Mouse (Mus musculus) myocyte (in vitro differentiated cells): ENCODE data around the gene Dnase1l3. TPM values are rescaled to one million over a fixed set of nuclear protein-coding genes. Genes with fewer than 3 reads are reported as not detected.
"Not testable (repeated sequence)": the region's sequence is repeated elsewhere in the genome, so short reads cannot be mapped to it uniquely, and the experiment has no call there.

Experiments used
- H3K27me3 ChIP-seq: one replicate; pipeline ENCODE4 v1.6.1; 2011; ENCODE audit not compliant: control insufficient read depth, insufficient read depth, insufficient read length
- H3K36me3 ChIP-seq: one replicate; pipeline ENCODE4 v1.6.1; 2011; ENCODE audit not compliant: control insufficient read depth, insufficient read depth
- H3K4me2 ChIP-seq: one replicate; pipeline ENCODE4 v1.6.1; 2011; ENCODE audit warnings: low read depth, control low read depth
- H3K4me3 ChIP-seq: one replicate; pipeline ENCODE4 v1.5.1; 2011; ENCODE audit warnings: mild to moderate bottlenecking, control low read depth, moderate library complexity
- H3K79me2 ChIP-seq: one replicate; pipeline ENCODE4 v1.6.1; 2011; ENCODE audit not compliant: control insufficient read depth, insufficient read depth
- H3ac ChIP-seq: one replicate; pipeline ENCODE4 v1.6.1; 2011; ENCODE audit not compliant: control insufficient read depth, insufficient read length
- CEBPB ChIP-seq: IDR thresholded peaks from 2 replicates; pipeline ENCODE4 v1.6.1; 2011; ENCODE audit warnings: mild to moderate bottlenecking, moderate library complexity; ENCODE audit not compliant: poor library complexity, insufficient read depth, severe bottlenecking
- E2F4 ChIP-seq: IDR thresholded peaks from one replicate; pipeline ENCODE4 v1.6.1; 2011; ENCODE audit warnings: mild to moderate bottlenecking, control low read depth, moderate library complexity; ENCODE audit not compliant: insufficient read depth
- MAX ChIP-seq: IDR thresholded peaks from one replicate; pipeline ENCODE4 v1.6.1; 2011; ENCODE audit warnings: low read depth, mild to moderate bottlenecking, control low read depth
- MYOD1 ChIP-seq, 3 experiments: IDR thresholded peaks; one replicate each; pipeline ENCODE4 v1.6.1; 2011; ENCODE audit warnings: control low read depth in 2 of 3, low read depth in 2 of 3, mild to moderate bottlenecking in 2 of 3, moderate library complexity in 1 of 3; ENCODE audit not compliant: insufficient read length in 2 of 3, control insufficient read depth in 1 of 3
- MYOG ChIP-seq, 3 experiments: IDR thresholded peaks; one replicate each; pipeline ENCODE4 v1.6.1; 2011; ENCODE audit warnings: control low read depth in 2 of 3, low read depth in 2 of 3, mild to moderate bottlenecking in 2 of 3; ENCODE audit not compliant: insufficient read length in 2 of 3, control insufficient read depth in 1 of 3, insufficient read depth in 1 of 3
- POLR2A ChIP-seq: IDR thresholded peaks from one replicate; pipeline ENCODE4 v1.6.1; 2011; ENCODE audit warnings: low read depth, mild to moderate bottlenecking, control low read depth, moderate library complexity; ENCODE audit not compliant: insufficient read length
- POLR2AphosphoS2 ChIP-seq: IDR thresholded peaks from one replicate; pipeline ENCODE4 v1.6.1; 2011; ENCODE audit warnings: low read depth, control low read depth; ENCODE audit not compliant: insufficient read length
- REST ChIP-seq: IDR thresholded peaks from one replicate; pipeline ENCODE4 v1.6.1; 2011; ENCODE audit warnings: mild to moderate bottlenecking, control low read depth, moderate library complexity; ENCODE audit not compliant: insufficient read depth, insufficient read length
- SRF ChIP-seq: IDR thresholded peaks from one replicate; pipeline ENCODE4 v1.6.1; 2011; ENCODE audit warnings: low read depth; ENCODE audit not compliant: control insufficient read depth, insufficient read length
- TCF12 ChIP-seq: IDR thresholded peaks from one replicate; pipeline ENCODE4 v1.6.1; 2011; ENCODE audit warnings: mild to moderate bottlenecking, control low read depth; ENCODE audit not compliant: poor library complexity, insufficient read depth, severe bottlenecking
- TCF3 ChIP-seq: IDR thresholded peaks from one replicate; pipeline ENCODE4 v1.6.1; 2011; ENCODE audit warnings: low read depth, control low read depth; ENCODE audit not compliant: insufficient read length
- USF1 ChIP-seq: IDR thresholded peaks from one replicate; pipeline ENCODE4 v1.6.1; 2011; ENCODE audit warnings: low read depth, mild to moderate bottlenecking, control low read depth, moderate library complexity
- polyA plus RNA-seq: library from polyadenylated mRNA; unstranded; fragments of >200 nt; fragmentation: generic; extraction: Trizol; gene quantifications from one replicate; pipeline ENCODE4 v1.2.1, GENCODE M21; 2012; ENCODE audit warnings: missing spikeins

The Dnase1l3 gene
- polyA plus RNA-seq, 1 experiment, result 0.86 TPM

DNA sequence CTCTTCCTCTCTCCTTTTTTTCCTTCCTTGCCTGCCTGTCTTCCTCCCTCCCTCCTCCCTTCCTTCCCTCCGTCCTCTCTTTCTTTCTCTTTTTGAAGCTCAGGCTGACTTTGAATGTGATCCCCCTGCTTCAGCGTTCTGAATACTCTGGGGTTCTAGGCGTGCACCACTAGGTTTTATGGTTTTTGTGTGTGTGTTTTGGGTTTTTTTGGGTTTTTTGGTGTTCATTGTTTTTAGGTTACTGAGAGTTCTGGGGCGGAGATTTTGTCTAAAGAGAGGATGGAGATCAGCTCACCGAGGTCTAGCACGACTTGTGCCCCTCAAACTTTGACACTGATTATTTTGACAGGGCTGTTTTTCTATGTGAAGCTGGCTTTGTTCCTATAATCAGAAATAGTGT is 17.6 kb upstream of the Dnase1l3 start:
- TF ChIP-seq USF1 (no peak), MYOG (IDR thresholded peaks at IDR 0.05; ENCODE audit: control insufficient read depth in 1 of 3, insufficient read depth in 1 of 3, insufficient read length in 2 of 3, low read depth in 2 of 3) (no peak), MAX (no peak), POLR2A (no peak), TCF12 (no peak), SRF (no peak), POLR2AphosphoS2 (no peak), E2F4 (no peak), REST (no peak), MYOD1 (IDR thresholded peaks at IDR 0.05; ENCODE audit: control insufficient read depth in 1 of 3, insufficient read length in 2 of 3, low read depth in 2 of 3) (no peak), CEBPB (no peak), TCF3 (no peak)

GRCm38 (mm10) chr14:8011297-8011696 is 16.9 kb upstream of the Dnase1l3 start:
- H3K4me2 ChIP-seq, result no peak overlapping the region
- H3K79me2 ChIP-seq, result no peaks in the 10 kb centered on the region
- no peak overlapping the region for H3ac ChIP-seq
- no peaks in the 10 kb centered on the region for H3K36me3 ChIP-seq
- H3K4me3 ChIP-seq, result no peak overlapping the region
- TF ChIP-seq USF1 (no peak), POLR2A (no peak), E2F4 (no peak), REST (no peak), CEBPB (no peak), TCF3 (no peak), MAX (no peak), MYOD1 (IDR thresholded peaks at IDR 0.05; ENCODE audit: control insufficient read depth in 1 of 3, insufficient read length in 2 of 3, low read depth in 2 of 3) (no peak), TCF12 (no peak), SRF (no peak), MYOG (IDR thresholded peaks at IDR 0.05; ENCODE audit: control insufficient read depth in 1 of 3, insufficient read depth in 1 of 3, insufficient read length in 2 of 3, low read depth in 2 of 3) (no peak), POLR2AphosphoS2 (no peak)
- H3K27me3 ChIP-seq, result no peaks in the 10 kb centered on the region

More for the DNA sequence above, 17.6 kb upstream of the Dnase1l3 start:
- Histone ChIP-seq H3K27me3 (no peaks in the 10 kb centered on the region), H3K4me2 (no peak overlapping the region), H3K79me2 (no peaks in the 10 kb centered on the region), H3K4me3 (no peak overlapping the region), H3K36me3 (no peaks in the 10 kb centered on the region), H3ac (no peak overlapping the region)

GRCm38 (mm10) chr14:8007923-8008322 is 13.6 kb upstream of the Dnase1l3 start:
- no peaks in the 10 kb centered on the region for H3K79me2 ChIP-seq
- no peak overlapping the region for H3K4me3 ChIP-seq
- H3K4me2 ChIP-seq, result no peak overlapping the region
- no peak overlapping the region for H3ac ChIP-seq
- H3K27me3 ChIP-seq, result no peaks in the 10 kb centered on the region
- H3K36me3 ChIP-seq, result no peaks in the 10 kb centered on the region
- TF ChIP-seq CEBPB (no peak), SRF (no peak), MYOG (IDR thresholded peaks at IDR 0.05; ENCODE audit: control insufficient read depth in 1 of 3, insufficient read depth in 1 of 3, insufficient read length in 2 of 3, low read depth in 2 of 3) (no peak), POLR2A (no peak), MAX (no peak), REST (no peak), E2F4 (no peak), MYOD1 (IDR thresholded peaks at IDR 0.05; ENCODE audit: control insufficient read depth in 1 of 3, insufficient read length in 2 of 3, low read depth in 2 of 3) (no peak), POLR2AphosphoS2 (no peak), TCF3 (no peak)

GRCm38 (mm10) chr14:8007486-8007885 is 13.1 kb upstream of the Dnase1l3 start:
- H3ac ChIP-seq, result no peak overlapping the region
- no peaks in the 10 kb centered on the region for H3K36me3 ChIP-seq
- no peaks in the 10 kb centered on the region for H3K79me2 ChIP-seq
- H3K4me2 ChIP-seq, result no peak overlapping the region
- TF ChIP-seq TCF12, result no peak
- H3K27me3 ChIP-seq, result no peaks in the 10 kb centered on the region
- no peak overlapping the region for H3K4me3 ChIP-seq

DNA sequence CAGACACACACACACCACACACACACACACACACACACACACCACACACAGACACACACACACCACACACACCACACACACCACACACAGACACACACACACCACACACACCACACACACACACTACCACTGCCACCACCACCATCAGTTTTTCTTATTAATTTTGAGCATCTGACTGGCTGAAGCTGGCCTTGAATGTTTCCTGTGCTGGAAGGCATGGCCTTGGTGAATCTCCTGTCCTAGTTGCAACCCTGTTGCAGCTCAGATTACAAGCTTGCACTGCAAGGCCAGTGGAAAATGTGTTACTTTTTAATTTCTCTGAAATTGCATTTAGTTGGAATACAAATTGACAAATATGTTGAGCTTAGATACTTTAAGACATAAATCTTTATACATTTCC is 12.7 kb upstream of the Dnase1l3 start:
- TF ChIP-seq POLR2AphosphoS2 (no peak), POLR2A (no peak), E2F4 (no peak), CEBPB (no peak), USF1 (no peak), MYOD1 (IDR thresholded peaks at IDR 0.05; ENCODE audit: control insufficient read depth in 1 of 3, insufficient read length in 2 of 3, low read depth in 2 of 3) (no peak), TCF3 (no peak), SRF (no peak), REST (no peak), TCF12 (no peak), MAX (no peak)
- no peak overlapping the region for H3K4me2 ChIP-seq
- H3K4me3 ChIP-seq, result no peak overlapping the region
- no peaks in the 10 kb centered on the region for H3K27me3 ChIP-seq
- H3ac ChIP-seq, result no peak overlapping the region
- no peaks in the 10 kb centered on the region for H3K36me3 ChIP-seq
- no peaks in the 10 kb centered on the region for H3K79me2 ChIP-seq

DNA sequence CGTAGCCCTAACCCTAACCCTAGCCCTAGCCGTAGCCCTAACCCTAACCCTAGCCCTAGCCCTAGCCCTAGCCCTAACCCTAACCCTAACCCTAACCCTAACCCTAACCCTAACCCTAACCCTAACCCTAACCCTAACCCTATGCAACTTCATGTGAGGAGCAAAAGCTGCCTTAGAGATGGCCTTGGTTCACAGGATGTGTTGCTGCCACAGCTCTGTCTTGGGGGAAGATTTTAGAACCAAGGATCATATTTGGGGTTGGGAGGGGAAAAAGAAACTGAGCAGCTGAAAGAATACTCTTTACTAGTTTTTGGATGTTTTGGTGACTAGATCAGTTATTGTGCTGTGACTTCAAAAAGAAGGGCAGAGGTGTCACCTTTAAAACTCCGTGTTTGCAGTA is 11.7 kb upstream of the Dnase1l3 start:
- not testable (repeated sequence) for H3ac ChIP-seq, H3K36me3 ChIP-seq, H3K4me2 ChIP-seq, H3K27me3 ChIP-seq, H3K79me2 ChIP-seq, H3K4me3 ChIP-seq
